Mouse (Mus musculus): ENCODE measurements around the gene Mepce. TPM values are rescaled to one million over a fixed set of nuclear protein-coding genes. Genes with fewer than 3 reads are reported as not detected.
A peak's percentile ranks its signal among the peaks of the same experiment; 100 is the strongest.

The Mepce gene
- polyA plus RNA-seq, 1 experiment from 2014 or later, result 5.3 TPM

- Histone ChIP-seq H3K27me3 (no peaks in the 10 kb centered on the region), H3K4me2 (peak overlapping the region; percentile 16; the same call in 1 of the 2 replicates), H3K4me1 (replicated peaks) (peaks cover 31% of the 10 kb centered on the region), H3K36me3 (peaks cover 14% of the 10 kb centered on the region), H3K4me3 (no peak overlapping the region), H3K9ac (no peak overlapping the region), H3K9me3 (replicated peaks) (no peaks in the 10 kb centered on the region), H3K27ac (peak overlapping the region; percentile 66)
- peak; percentile 45 for ATAC-seq (replicated peaks; ENCODE audit: insufficient number of reproducible peaks, insufficient read depth, low FRiP score, low read depth)
- 25% methylated on average over 5 of the region's 5 CpGs for WGBS
Measured at GRCm38 (mm10) chr5:137776408-137776918, 11.0 kb downstream of the Mepce start.

GRCm38 (mm10) chr5:137775587-137776290, 11.7 kb downstream of the Mepce start:
- Histone ChIP-seq H3K27ac (peak overlapping the region; percentile 66; the same call in 1 of the 2 replicates), H3K27me3 (no peaks in the 10 kb centered on the region), H3K4me2 (no peak overlapping the region), H3K4me3 (no peak overlapping the region), H3K9ac (no peak overlapping the region), H3K9me3 (replicated peaks) (no peaks in the 10 kb centered on the region), H3K4me1 (replicated peaks) (peaks cover 31% of the 10 kb centered on the region), H3K36me3 (peaks cover 7% of the 10 kb centered on the region)
- 92% methylated on average over 2 of the region's 2 CpGs for WGBS
- no peak for ATAC-seq (replicated peaks; ENCODE audit: insufficient number of reproducible peaks, insufficient read depth, low FRiP score, low read depth)

GRCm38 (mm10) chr5:137772755-137773154, 14.7 kb downstream of the Mepce start:
- Histone ChIP-seq H3K36me3 (no peaks in the 10 kb centered on the region), H3K9ac (no peak overlapping the region), H3K27ac (no peak overlapping the region), H3K4me2 (no peak overlapping the region), H3K4me1 (replicated peaks) (peaks cover 13% of the 10 kb centered on the region), H3K9me3 (replicated peaks) (no peaks in the 10 kb centered on the region), H3K27me3 (no peaks in the 10 kb centered on the region), H3K4me3 (no peak overlapping the region)
- no peak for ATAC-seq (replicated peaks; ENCODE audit: insufficient number of reproducible peaks, insufficient read depth, low FRiP score, low read depth)

GRCm38 (mm10) chr5:137770709-137771108, 16.7 kb downstream of the Mepce start:
- H3K36me3 ChIP-seq, result no peaks in the 10 kb centered on the region
- H3K4me3 ChIP-seq, result no peak overlapping the region
- no peaks in the 10 kb centered on the region for H3K27me3 ChIP-seq
- H3K9me3 ChIP-seq (replicated peaks), result no peaks in the 10 kb centered on the region
- WGBS, result 35% methylated on average over 2 of the region's 2 CpGs
- no peak overlapping the region for H3K4me2 ChIP-seq
- H3K27ac ChIP-seq, result no peak overlapping the region
- ATAC-seq (replicated peaks; ENCODE audit: insufficient number of reproducible peaks, insufficient read depth, low FRiP score, low read depth), result 0 out of 2 replicates have a peak, but pooled peaks have one; percentile 44
- no peak overlapping the region for H3K9ac ChIP-seq
- peaks cover 3% of the 10 kb centered on the region; the same call in 1 of the 2 replicates for H3K4me1 ChIP-seq (replicated peaks)

GRCm38 (mm10) chr5:137768475-137768874, 19.0 kb downstream of the Mepce start:
- 67% methylated on average over 1 of the region's 1 CpGs for WGBS
- Histone ChIP-seq H3K36me3 (no peaks in the 10 kb centered on the region), H3K4me3 (no peak overlapping the region), H3K9ac (no peak overlapping the region), H3K4me1 (replicated peaks) (peaks cover 3% of the 10 kb centered on the region; the same call in 1 of the 2 replicates), H3K27ac (no peak overlapping the region), H3K9me3 (replicated peaks) (no peaks in the 10 kb centered on the region), H3K4me2 (no peak overlapping the region), H3K27me3 (no peaks in the 10 kb centered on the region)
- no peak for ATAC-seq (replicated peaks; ENCODE audit: insufficient number of reproducible peaks, insufficient read depth, low FRiP score, low read depth)

- no peak overlapping the region for H3K9ac ChIP-seq
- no peaks in the 10 kb centered on the region for H3K36me3 ChIP-seq
- H3K27ac ChIP-seq, result no peak overlapping the region
- WGBS, result 56% methylated on average over 3 of the region's 3 CpGs
- H3K4me1 ChIP-seq (replicated peaks), result peaks cover 3% of the 10 kb centered on the region; the same call in 1 of the 2 replicates
- no peaks in the 10 kb centered on the region for H3K9me3 ChIP-seq (replicated peaks)
- no peaks in the 10 kb centered on the region for H3K27me3 ChIP-seq
- ATAC-seq (replicated peaks; ENCODE audit: insufficient number of reproducible peaks, insufficient read depth, low FRiP score, low read depth), result no peak
- no peak overlapping the region for H3K4me2 ChIP-seq
- no peak overlapping the region for H3K4me3 ChIP-seq
Measured at GRCm38 (mm10) chr5:137766270-137766669, 21.2 kb downstream of the Mepce start.

- H3K4me2 ChIP-seq, result no peak overlapping the region
- H3K9me3 ChIP-seq (replicated peaks), result no peaks in the 10 kb centered on the region
- H3K9ac ChIP-seq, result no peak overlapping the region
- peaks cover 9% of the 10 kb centered on the region for H3K4me1 ChIP-seq (replicated peaks)
- H3K27me3 ChIP-seq, result no peaks in the 10 kb centered on the region
- H3K27ac ChIP-seq, result no peak overlapping the region
- WGBS, result 63% methylated on average over 9 of the region's 9 CpGs
- no peaks in the 10 kb centered on the region for H3K36me3 ChIP-seq
- ATAC-seq (replicated peaks; ENCODE audit: insufficient number of reproducible peaks, insufficient read depth, low FRiP score, low read depth), result no peak
- H3K4me3 ChIP-seq, result no peak overlapping the region
Measured at GRCm38 (mm10) chr5:137764609-137765340, 22.7 kb downstream of the Mepce start.

- H3K36me3 ChIP-seq, result peaks cover 17% of the 10 kb centered on the region
Measured at GRCm38 (mm10) chr5:137759971-137760412, 27.5 kb downstream of the Mepce start.

GRCm38 (mm10) chr5:137758921-137759534, 28.4 kb downstream of the Mepce start:
- Histone ChIP-seq H3K4me3 (no peak overlapping the region), H3K9me3 (replicated peaks) (no peaks in the 10 kb centered on the region), H3K27ac (no peak overlapping the region), H3K4me1 (replicated peaks) (peaks cover 47% of the 10 kb centered on the region), H3K27me3 (no peaks in the 10 kb centered on the region), H3K4me2 (no peak overlapping the region), H3K9ac (no peak overlapping the region), H3K36me3 (peaks cover 17% of the 10 kb centered on the region)
- no peak for ATAC-seq (replicated peaks; ENCODE audit: insufficient number of reproducible peaks, insufficient read depth, low FRiP score, low read depth)
- WGBS, result 85% methylated on average over 19 of the region's 19 CpGs

More at GRCm38 (mm10) chr5:137759971-137760412, 27.5 kb downstream of the Mepce start:
- H3K27ac ChIP-seq, result no peak overlapping the region; the same call in 1 of the 2 replicates
- ATAC-seq (replicated peaks; ENCODE audit: insufficient number of reproducible peaks, insufficient read depth, low FRiP score, low read depth), result peak; percentile 70
- no peak overlapping the region for H3K9ac ChIP-seq
- no peaks in the 10 kb centered on the region for H3K9me3 ChIP-seq (replicated peaks)
- WGBS, result 52% methylated on average over 4 of the region's 4 CpGs
- peaks cover 47% of the 10 kb centered on the region for H3K4me1 ChIP-seq (replicated peaks)
- H3K4me3 ChIP-seq, result no peak overlapping the region
- H3K4me2 ChIP-seq, result no peak overlapping the region
- H3K27me3 ChIP-seq, result no peaks in the 10 kb centered on the region

GRCm38 (mm10) chr5:137757887-137758286, 29.6 kb downstream of the Mepce start:
- no peaks in the 10 kb centered on the region for H3K27me3 ChIP-seq
- H3K9ac ChIP-seq, result peak overlapping the region; percentile 28; the same call in 1 of the 2 replicates
- peak overlapping the region; percentile 74 for H3K27ac ChIP-seq
- H3K4me2 ChIP-seq, result 0 out of 2 replicates have a peak overlapping the region, but pooled peaks have one; percentile 6
- H3K4me1 ChIP-seq (replicated peaks), result peaks cover 57% of the 10 kb centered on the region
- no peaks in the 10 kb centered on the region for H3K9me3 ChIP-seq (replicated peaks)
- peaks cover 18% of the 10 kb centered on the region for H3K36me3 ChIP-seq
- H3K4me3 ChIP-seq, result no peak overlapping the region
- WGBS, result 60% methylated on average over 6 of the region's 6 CpGs
- ATAC-seq (replicated peaks; ENCODE audit: insufficient number of reproducible peaks, insufficient read depth, low FRiP score, low read depth), result peak; percentile 65

Measured in heart, embryonic 15.5 days (tissue).